10 mouse cellular contexts compared by ENCODE assay signal in genomic region chr4:95089968-95090367, GRCm38 (mm10).
"Had no signal": no experiment of that assay in that cellular context is flagged by ENCODE, and none has a peak within 500 bp of the region (broad histone marks: within the 10 kb centered on the region; RNA-seq: fewer than 3 reads in every experiment).

No protein-coding gene starts in this region.

- DNase-seq: liver, embryonic 13.5 days; liver, postnatal 0 days; lung, postnatal 14 days; lung, postnatal 36 days; right cerebral cortex, postnatal 14 days; thymus, adult 2 months; thymus, postnatal 25 days; thymus, postnatal 4 days had no signal

- ATAC-seq: liver, postnatal 0 days; lung, postnatal 0 days; midbrain, embryonic 15.5 days had no signal
